Mouse (Mus musculus): ENCODE results near the gene Gck. TPM values are rescaled to one million over a fixed set of nuclear protein-coding genes. Genes with fewer than 3 reads are reported as not detected.
"Not testable (repeated sequence)": the region's sequence is repeated elsewhere in the genome, so short reads cannot be mapped to it uniquely, and the experiment has no call there.

The Gck gene
- total RNA-seq, 1 experiment from 2014 or later, result 4.0 TPM

GRCm38 (mm10) chr11:5954965-5955504, 5.2 kb upstream of the Gck start:
- DNase-seq, result no peak

- DNase-seq, result no peak
Observed at GRCm38 (mm10) chr11:5954435-5954834, 4.6 kb upstream of the Gck start.

- DNase-seq, result no peak
Observed at GRCm38 (mm10) chr11:5953130-5953765, 3.4 kb upstream of the Gck start.

- peak; percentile 25 for DNase-seq
Observed at GRCm38 (mm10) chr11:5952501-5952900, 2.6 kb upstream of the Gck start.

GRCm38 (mm10) chr11:5948546-5949250, 1.2 kb downstream of the Gck start:
- DNase-seq, result no peak

GRCm38 (mm10) chr11:5947796-5948195, 2.1 kb downstream of the Gck start:
- DNase-seq, result no peak

GRCm38 (mm10) chr11:5945096-5945495, 4.8 kb downstream of the Gck start:
- DNase-seq, result peak; percentile 49

GRCm38 (mm10) chr11:5942966-5943365, 6.9 kb downstream of the Gck start:
- DNase-seq, result no peak

- not testable (repeated sequence) for DNase-seq
Observed at GRCm38 (mm10) chr11:5934531-5934930, 15.3 kb downstream of the Gck start.

GRCm38 (mm10) chr11:5931947-5932346, 17.9 kb downstream of the Gck start:
- DNase-seq, result not testable (repeated sequence)

- DNase-seq, result no peak
Observed at GRCm38 (mm10) chr11:5930578-5930977, 19.3 kb downstream of the Gck start.

GRCm38 (mm10) chr11:5926696-5927220, 23.1 kb downstream of the Gck start:
- no peak for DNase-seq

GRCm38 (mm10) chr11:5924699-5925098, 25.2 kb downstream of the Gck start:
- DNase-seq, result no peak

GRCm38 (mm10) chr11:5920323-5920960, 29.4 kb downstream of the Gck start:
- no peak for DNase-seq

- DNase-seq, result no peak
Observed at GRCm38 (mm10) chr11:5919606-5920005, 30.3 kb downstream of the Gck start.

GRCm38 (mm10) chr11:5918111-5918510, 31.8 kb downstream of the Gck start:
- DNase-seq, result no peak

GRCm38 (mm10) chr11:5916178-5916548, 33.7 kb downstream of the Gck start:
- DNase-seq, result no peak

GRCm38 (mm10) chr11:5915429-5916177, 34.3 kb downstream of the Gck start:
- DNase-seq, result no peak

GRCm38 (mm10) chr11:5914940-5915339, 34.9 kb downstream of the Gck start:
- no peak for DNase-seq

GRCm38 (mm10) chr11:5913936-5914335, 35.9 kb downstream of the Gck start:
- DNase-seq, result no peak

- no peak for DNase-seq
Observed at GRCm38 (mm10) chr11:5913256-5913655, 36.6 kb downstream of the Gck start.

GRCm38 (mm10) chr11:5912635-5913034, 37.2 kb downstream of the Gck start:
- DNase-seq, result peak; percentile 50

Measured in adrenal gland, postnatal 25 days (tissue).